Mouse (Mus musculus) limb, embryonic 14.5 days (tissue): ENCODE results near the gene Celf2. TPM values are rescaled to one million over a fixed set of nuclear protein-coding genes. Genes with fewer than 3 reads are reported as not detected.

ENCODE experiments used
- ATAC-seq: fragments of 200-750 bp; cut with Nextera tagmentation; 2 replicates; pipeline ENCODE4 v1.8.0; 2017; ENCODE audit warnings: low read depth, moderate number of reproducible peaks, moderate TSS enrichment; ENCODE audit not compliant: low FRiP score
- DNase-seq: peaks from one replicate; pipeline ENCODE4 v3.0.0-alpha.2; 2015; ENCODE audit warnings: low spot score
- H3K27ac ChIP-seq: fragments of 300-500 bp; sonication (generic); replicated peaks from 2 replicates; pipeline ENCODE4 v1.5.1; 2014; ENCODE audit warnings: low read depth, mild to moderate bottlenecking, low read length, moderate library complexity, mixed read lengths
- H3K27me3 ChIP-seq: fragments of 300-500 bp; sonication (generic); 2 replicates; pipeline ENCODE4 v1.6.1; 2014; ENCODE audit warnings: low read length, mixed read lengths; ENCODE audit not compliant: control insufficient read depth, insufficient read depth
- H3K36me3 ChIP-seq: fragments of 300-500 bp; sonication (generic); 2 replicates; pipeline ENCODE4 v1.6.1; 2014; ENCODE audit warnings: mild to moderate bottlenecking, low read length, moderate library complexity, mixed read lengths; ENCODE audit not compliant: control insufficient read depth, insufficient read depth
- H3K4me1 ChIP-seq: fragments of 300-500 bp; sonication (generic); 2 replicates; pipeline ENCODE4 v1.6.1; 2014; ENCODE audit warnings: antibody characterized with exemption, low read length, mixed read lengths; ENCODE audit not compliant: control insufficient read depth, insufficient read depth
- H3K4me2 ChIP-seq: fragments of 300-500 bp; sonication (generic); replicated peaks from 2 replicates; pipeline ENCODE4 v1.6.1; 2014; ENCODE audit warnings: low read depth, mild to moderate bottlenecking, low read length, moderate library complexity; ENCODE audit not compliant: severe bottlenecking
- H3K4me3 ChIP-seq: fragments of 300-500 bp; sonication (generic); replicated peaks from 2 replicates; pipeline ENCODE4 v1.5.1; 2014; ENCODE audit warnings: low read length
- H3K9ac ChIP-seq: fragments of 300-500 bp; sonication (generic); 2 replicates; pipeline ENCODE4 v1.6.1; 2014; ENCODE audit warnings: mild to moderate bottlenecking, low read depth, low read length, moderate library complexity; ENCODE audit not compliant: severe bottlenecking
- H3K9me3 ChIP-seq: fragments of 300-500 bp; sonication (generic); 2 replicates; pipeline ENCODE4 v1.6.1; 2016; ENCODE audit warnings: low read length; ENCODE audit not compliant: control insufficient read depth
- POLR2A ChIP-seq: fragments of 200-500 bp; IDR thresholded peaks from 2 replicates; pipeline ENCODE4 v1.8.0; 2012; ENCODE audit warnings: inconsistent platforms, mild to moderate bottlenecking, moderate library complexity, borderline replicate concordance; ENCODE audit not compliant: insufficient read depth, insufficient read length; ENCODE audit errors: extremely low read depth
- WGBS: fragments of 180-500 bp; shearing (Covaris S2); extraction: QIAGEN DNeasy Blood & Tissue Kit; methylation state at CpG from one replicate; pipeline ENCODE4 v1.1.7; 2014; 5-methylcytosine and 5-hydroxymethylcytosine counted together
- polyA plus RNA-seq, 2 experiments: library from polyadenylated mRNA; depleted of rRNA in 1 of 2; stranded (reverse) in 1 of 2; unstranded in 1 of 2; fragments of >200 nt; fragmentation: Nextera tagmentation in 1 of 2; extraction: Ambion mirVana in 1 of 2; gene quantifications; 2 replicates each; pipeline versions ENCODE4 v1.2.1 to v1.2.3; 2012 to 2014

Celf2 gene
- polyA plus RNA-seq, 2 experiments = 55.3 to 75.1 TPM

DNA sequence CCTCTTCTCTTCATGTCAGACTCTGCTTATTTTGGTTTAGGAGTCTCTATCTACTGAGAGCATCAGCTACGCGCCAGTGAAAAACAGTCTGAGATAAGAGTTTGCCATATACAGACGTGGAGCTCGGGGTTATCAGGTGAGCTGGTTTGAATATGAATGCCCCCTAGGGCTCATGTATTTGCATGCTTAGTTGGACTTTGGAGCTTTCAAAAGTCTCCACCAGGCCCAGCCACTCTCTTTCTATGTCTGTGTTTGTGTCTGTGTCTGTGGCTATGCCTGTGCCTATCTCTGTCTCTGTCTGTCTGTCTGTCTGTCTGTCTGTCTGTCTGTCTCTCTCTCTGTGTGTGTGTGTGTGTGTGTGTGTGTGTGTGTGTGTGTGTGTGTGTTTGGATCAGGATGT is 272.1 kb downstream of the Celf2 start:
- no peak overlapping the region for H3K9ac ChIP-seq
- H3K9me3 ChIP-seq = no peaks in the 10 kb centered on the region
- no peak overlapping the region for H3K4me2 ChIP-seq
- no peak overlapping the region for H3K4me3 ChIP-seq
- DNase-seq (no peak), ATAC-seq (no peak)
- H3K4me1 ChIP-seq = no peaks in the 10 kb centered on the region
- 77% methylated on average over 4 of the region's 4 CpGs for WGBS
- no peak for TF ChIP-seq POLR2A
- H3K27me3 ChIP-seq = no peaks in the 10 kb centered on the region
- H3K27ac ChIP-seq = no peak overlapping the region
- H3K36me3 ChIP-seq = no peaks in the 10 kb centered on the region

DNA sequence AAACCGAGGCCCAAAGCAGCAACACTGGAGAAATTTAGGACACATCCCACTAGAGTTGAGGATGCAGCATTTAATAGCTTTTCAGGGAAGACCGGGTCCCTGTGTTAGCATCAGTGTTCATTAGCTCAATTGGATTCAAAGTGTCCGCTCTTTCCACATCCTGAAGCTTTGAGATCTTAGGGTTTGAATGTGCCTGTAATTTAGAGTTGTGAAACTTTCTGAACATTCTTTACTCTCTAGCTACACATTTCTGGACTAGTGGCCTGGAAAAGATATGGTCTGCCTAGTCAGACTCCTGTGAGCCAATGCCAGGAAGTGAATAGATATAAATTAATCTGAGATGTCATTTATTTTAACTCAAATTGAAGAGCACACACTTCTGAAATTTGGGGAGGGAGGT is 272.9 kb downstream of the Celf2 start:
- TF ChIP-seq POLR2A = no peak
- Histone ChIP-seq H3K4me3 (no peak overlapping the region), H3K4me2 (no peak overlapping the region), H3K9me3 (no peaks in the 10 kb centered on the region), H3K27ac (no peak overlapping the region), H3K4me1 (no peaks in the 10 kb centered on the region), H3K36me3 (no peaks in the 10 kb centered on the region), H3K9ac (no peak overlapping the region), H3K27me3 (no peaks in the 10 kb centered on the region)
- ATAC-seq (no peak), DNase-seq (no peak)
- WGBS = 77% methylated on average over 3 of the region's 3 CpGs

DNA sequence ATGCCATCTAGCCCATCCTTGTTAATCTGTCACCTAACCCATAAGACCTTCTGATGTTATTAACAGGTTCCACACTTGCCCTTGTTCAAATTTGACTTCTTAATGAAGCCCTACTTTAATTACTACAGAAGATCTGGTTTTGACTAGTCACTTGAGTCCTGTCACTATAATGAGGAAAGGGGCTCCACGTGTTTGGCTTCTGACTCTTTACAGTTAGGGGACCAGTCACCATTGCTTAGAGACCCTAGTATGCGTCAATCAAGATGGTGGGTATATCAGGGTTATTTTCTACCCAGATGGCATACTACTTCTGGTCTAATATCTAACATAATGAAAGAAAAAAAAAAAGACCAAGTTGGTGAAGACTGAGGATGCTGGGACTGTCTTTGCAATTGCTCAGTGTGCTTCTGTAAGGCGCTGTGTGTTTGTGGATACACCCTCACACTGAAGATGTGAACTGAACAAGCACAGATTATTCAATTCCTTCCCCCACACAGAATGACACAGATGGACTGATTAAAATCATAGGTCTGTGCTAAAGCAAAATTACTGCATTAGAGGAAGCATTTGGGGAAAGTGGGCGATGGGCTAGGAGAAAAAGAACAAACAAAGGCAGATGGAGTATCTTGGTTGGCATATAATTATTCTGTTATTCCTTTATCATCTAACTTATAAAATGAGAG is 274.2 kb downstream of the Celf2 start:
- Histone ChIP-seq H3K9me3 (no peaks in the 10 kb centered on the region), H3K4me1 (no peaks in the 10 kb centered on the region), H3K36me3 (no peaks in the 10 kb centered on the region), H3K4me3 (no peak overlapping the region), H3K4me2 (no peak overlapping the region), H3K9ac (no peak overlapping the region), H3K27me3 (no peaks in the 10 kb centered on the region), H3K27ac (no peak overlapping the region)
- no peak for ATAC-seq
- no peak for TF ChIP-seq POLR2A
- DNase-seq = no peak
- 84% methylated on average over 4 of the region's 4 CpGs for WGBS

DNA sequence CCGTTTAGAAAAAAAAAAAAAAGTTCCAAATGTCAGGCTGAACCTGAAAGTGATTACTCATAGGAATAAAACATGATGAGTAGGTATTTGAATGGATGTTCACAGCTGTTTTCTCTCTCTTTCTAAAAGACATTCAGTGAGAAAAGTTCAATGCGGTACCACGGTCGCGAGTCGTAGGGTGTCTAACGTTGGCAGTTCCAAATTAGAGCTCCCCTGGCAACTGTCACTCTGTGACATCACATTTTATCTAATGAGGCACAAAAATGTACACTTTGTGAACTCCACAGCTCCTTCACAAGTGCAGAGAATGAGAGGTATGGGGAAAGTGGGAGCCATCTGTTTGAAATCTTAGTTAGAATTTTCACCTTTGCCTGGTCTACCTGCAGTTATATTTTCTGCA is 274.8 kb downstream of the Celf2 start:
- Histone ChIP-seq H3K9me3 (no peaks in the 10 kb centered on the region), H3K27ac (no peak overlapping the region), H3K36me3 (no peaks in the 10 kb centered on the region), H3K4me2 (no peak overlapping the region), H3K9ac (no peak overlapping the region), H3K4me3 (no peak overlapping the region), H3K4me1 (no peaks in the 10 kb centered on the region), H3K27me3 (no peaks in the 10 kb centered on the region)
- DNase-seq = no peak
- no peak for ATAC-seq
- WGBS = 83% methylated on average over 7 of the region's 7 CpGs
- TF ChIP-seq POLR2A = no peak

DNA sequence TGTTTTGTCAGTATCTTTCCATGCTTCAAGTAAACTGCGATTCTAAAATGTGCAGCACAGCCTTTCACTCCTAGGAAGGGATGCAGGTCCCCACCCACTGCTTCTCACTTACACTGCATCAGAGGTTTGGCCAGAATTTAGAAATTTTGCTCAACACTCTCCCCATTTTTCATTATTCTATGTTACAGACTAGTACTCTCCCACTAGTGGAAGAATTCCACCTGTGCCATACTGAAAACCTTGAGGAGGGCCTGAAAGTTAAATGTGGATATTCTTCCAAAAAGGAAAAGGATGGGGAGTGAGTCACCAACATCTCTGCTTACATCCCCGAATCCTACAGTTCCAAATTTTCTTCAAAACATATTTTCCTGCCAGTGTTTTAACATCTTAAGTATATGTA is 276.0 kb downstream of the Celf2 start:
- ATAC-seq (no peak), DNase-seq (no peak)
- no peaks in the 10 kb centered on the region for H3K9me3 ChIP-seq
- no peaks in the 10 kb centered on the region for H3K4me1 ChIP-seq
- H3K4me2 ChIP-seq = no peak overlapping the region
- no peak overlapping the region for H3K4me3 ChIP-seq
- no peak for TF ChIP-seq POLR2A
- H3K9ac ChIP-seq = no peak overlapping the region
- no peak overlapping the region for H3K27ac ChIP-seq
- no peaks in the 10 kb centered on the region for H3K36me3 ChIP-seq
- H3K27me3 ChIP-seq = no peaks in the 10 kb centered on the region
- 88% methylated on average over 2 of the region's 2 CpGs for WGBS
